Mouse (Mus musculus) midbrain, embryonic 11.5 days (tissue): ENCODE data around the gene Srsf12. TPM values are rescaled to one million over a fixed set of nuclear protein-coding genes. Genes with fewer than 3 reads are reported as not detected.

ENCODE experiments used
- ATAC-seq: fragments of 200-750 bp; cut with Nextera tagmentation; 2 replicates; pipeline ENCODE4 v1.8.0; 2017; ENCODE audit warnings: moderate TSS enrichment, moderate library complexity; ENCODE audit not compliant: low FRiP score
- DNase-seq: peaks from one replicate; pipeline ENCODE4 v3.0.0; 2015; ENCODE audit warnings: low spot score; ENCODE audit errors: missing footprints
- H3K27ac ChIP-seq: fragments of 300-500 bp; sonication (generic); 2 replicates; pipeline ENCODE4 v1.5.1; 2014; ENCODE audit warnings: low read depth, low read length
- H3K27me3 ChIP-seq: fragments of 300-500 bp; sonication (generic); 2 replicates; pipeline ENCODE4 v1.6.1; 2014; ENCODE audit warnings: mild to moderate bottlenecking, low read length, moderate library complexity, mixed read lengths; ENCODE audit not compliant: control insufficient read depth, insufficient read depth
- H3K36me3 ChIP-seq: fragments of 300-500 bp; sonication (generic); 2 replicates; pipeline ENCODE4 v1.6.1; 2014; ENCODE audit warnings: mild to moderate bottlenecking, low read length, moderate library complexity, mixed read lengths; ENCODE audit not compliant: control insufficient read depth, insufficient read depth
- H3K4me1 ChIP-seq: fragments of 300-500 bp; sonication (generic); 2 replicates; pipeline ENCODE4 v1.6.1; 2014; ENCODE audit warnings: low read length; ENCODE audit not compliant: control insufficient read depth, insufficient read depth
- H3K4me2 ChIP-seq: fragments of 300-500 bp; sonication (generic); 2 replicates; pipeline ENCODE4 v1.6.1; 2014; ENCODE audit warnings: mild to moderate bottlenecking, moderate library complexity
- H3K4me3 ChIP-seq: fragments of 300-500 bp; sonication (generic); 2 replicates; pipeline ENCODE4 v1.5.1; 2014; ENCODE audit warnings: low read depth, low read length
- H3K9ac ChIP-seq: fragments of 300-500 bp; sonication (generic); 2 replicates; pipeline ENCODE4 v1.6.1; 2014; ENCODE audit warnings: low read length
- H3K9me3 ChIP-seq: fragments of 300-500 bp; sonication (generic); 2 replicates; pipeline ENCODE4 v1.6.1; 2016; ENCODE audit warnings: low read length; ENCODE audit not compliant: control insufficient read depth
- WGBS: fragments of 180-500 bp; shearing (Covaris S2); extraction: QIAGEN DNeasy Blood & Tissue Kit; methylation state at CpG from one replicate; pipeline ENCODE4 v1.1.7; 2014; 5-methylcytosine and 5-hydroxymethylcytosine counted together
- polyA plus RNA-seq: library from polyadenylated mRNA; unstranded; fragments of >200 nt; fragmentation: Nextera tagmentation; extraction: Ambion mirVana; gene quantifications from 2 replicates; pipeline ENCODE4 v1.2.1, GENCODE M21; 2014

Gene Srsf12
- polyA plus RNA-seq, 1 experiment from 2014 or later = 9.2 TPM

DNA sequence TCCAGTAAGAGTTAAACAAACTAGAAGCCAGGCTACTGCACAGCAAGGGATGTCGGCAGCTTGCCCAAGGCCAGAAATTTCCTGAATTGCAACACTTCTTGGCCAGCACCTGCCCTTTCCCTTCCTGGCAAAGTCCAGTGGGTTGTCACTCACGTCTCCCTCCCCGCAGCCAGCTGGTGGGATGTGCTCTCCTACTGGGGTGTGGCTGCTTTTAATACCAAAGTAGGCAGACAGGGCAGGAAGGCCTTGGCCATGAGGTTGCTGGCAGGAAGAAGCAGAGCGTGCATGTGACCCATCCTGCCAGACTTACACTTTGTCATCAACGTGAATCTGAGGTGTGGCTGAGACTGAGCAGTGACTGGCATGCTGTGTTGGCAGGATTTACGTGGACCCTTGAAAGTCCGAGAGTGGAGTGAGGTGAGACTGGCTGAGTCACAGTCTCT is 52.5 kb downstream of the Srsf12 start:
- no peaks in the 10 kb centered on the region for H3K9me3 ChIP-seq
- no peaks in the 10 kb centered on the region for H3K27me3 ChIP-seq
- no peak overlapping the region for H3K27ac ChIP-seq
- H3K4me2 ChIP-seq = no peak overlapping the region
- H3K9ac ChIP-seq = no peak overlapping the region
- H3K36me3 ChIP-seq = no peaks in the 10 kb centered on the region
- WGBS = 67% methylated on average over 7 of the region's 7 CpGs
- no peak overlapping the region for H3K4me3 ChIP-seq
- H3K4me1 ChIP-seq = no peaks in the 10 kb centered on the region
- DNase-seq = no peak
- no peak for ATAC-seq

GRCm38 (mm10) chr4:33262897-33263296 is 54.1 kb downstream of the Srsf12 start:
- H3K9ac ChIP-seq = no peak overlapping the region
- no peaks in the 10 kb centered on the region for H3K27me3 ChIP-seq

GRCm38 (mm10) chr4:33264979-33265726 is 56.4 kb downstream of the Srsf12 start:
- Histone ChIP-seq H3K4me2 (no peak overlapping the region), H3K9me3 (no peaks in the 10 kb centered on the region), H3K9ac (no peak overlapping the region), H3K4me1 (no peaks in the 10 kb centered on the region), H3K4me3 (no peak overlapping the region), H3K36me3 (no peaks in the 10 kb centered on the region), H3K27ac (no peak overlapping the region), H3K27me3 (no peaks in the 10 kb centered on the region)
- DNase-seq (no peak), ATAC-seq (no peak)
- WGBS = 86% methylated on average over 11 of the region's 11 CpGs

More at GRCm38 (mm10) chr4:33262897-33263296, 54.1 kb downstream of the Srsf12 start:
- WGBS = 77% methylated on average over 1 of the region's 1 CpGs
- Histone ChIP-seq H3K9me3 (no peaks in the 10 kb centered on the region), H3K27ac (no peak overlapping the region), H3K36me3 (no peaks in the 10 kb centered on the region), H3K4me3 (no peak overlapping the region), H3K4me1 (no peaks in the 10 kb centered on the region), H3K4me2 (no peak overlapping the region)
- DNase-seq = no peak
- ATAC-seq = no peak

- Histone ChIP-seq H3K4me3 (no peak overlapping the region), H3K36me3 (no peaks in the 10 kb centered on the region), H3K4me1 (no peaks in the 10 kb centered on the region), H3K9ac (no peak overlapping the region), H3K9me3 (no peaks in the 10 kb centered on the region), H3K27me3 (no peaks in the 10 kb centered on the region), H3K27ac (no peak overlapping the region), H3K4me2 (no peak overlapping the region)
- WGBS = 83% methylated on average over 11 of the region's 11 CpGs
- ATAC-seq (no peak), DNase-seq (no peak)
These were observed 61.9 kb downstream of the Srsf12 start for GRCm38 (mm10) chr4:33270386-33271314.

DNA sequence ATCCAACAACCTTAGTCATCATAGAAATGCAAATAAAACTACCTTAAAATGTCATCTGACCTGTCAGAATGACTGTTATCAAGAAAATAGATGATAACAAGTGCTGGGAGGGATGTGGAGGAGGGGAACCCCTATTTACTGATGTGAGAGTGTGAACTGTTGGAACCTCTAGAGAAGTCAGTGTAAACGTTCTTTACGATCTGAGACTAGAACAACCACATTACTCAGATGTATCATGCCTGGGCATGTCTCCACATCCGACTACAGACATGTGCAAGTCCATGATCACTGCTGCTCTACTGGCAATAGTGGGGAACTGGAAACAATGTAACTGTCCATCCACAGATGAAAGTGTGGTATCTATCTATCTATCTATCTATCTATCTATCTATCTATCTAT is 64.6 kb downstream of the Srsf12 start:
- no peak overlapping the region for H3K4me2 ChIP-seq

DNA sequence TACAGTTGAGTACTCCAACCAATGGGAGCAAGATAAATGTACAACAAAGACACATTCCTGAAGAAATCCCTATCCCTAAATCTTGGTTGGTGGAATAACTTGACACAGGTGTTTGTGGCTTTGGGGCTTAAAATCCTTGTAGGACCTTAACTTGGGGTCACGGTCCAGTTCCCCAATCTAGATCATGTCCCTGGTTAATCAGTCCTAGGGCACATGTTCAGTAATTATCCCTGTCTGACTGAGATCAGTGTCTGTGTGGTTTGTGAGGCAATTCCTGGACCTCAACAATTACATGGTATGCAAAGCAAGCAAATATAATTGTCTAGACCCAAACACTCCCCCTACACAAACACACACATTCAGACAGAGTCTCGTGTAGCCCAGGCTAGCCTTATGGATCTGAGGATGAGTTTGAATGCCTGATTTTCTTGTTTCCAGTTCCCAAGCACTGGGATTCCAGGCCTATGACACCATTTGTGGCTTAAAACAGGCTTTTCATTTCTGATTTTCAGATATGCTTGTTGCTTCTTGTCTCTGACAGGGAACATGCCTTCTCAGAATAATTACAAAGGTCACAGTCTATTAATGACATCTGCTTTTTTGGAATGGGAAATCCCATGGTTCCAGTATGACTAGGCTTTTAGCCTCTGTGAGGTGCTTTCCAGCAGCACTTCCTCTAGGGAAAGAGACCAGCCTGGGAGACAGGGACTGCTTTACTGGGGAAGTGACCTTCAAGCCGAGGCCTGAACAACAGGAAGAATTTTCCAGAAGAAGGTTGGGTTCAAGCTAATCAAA is 73.3 kb downstream of the Srsf12 start:
- Histone ChIP-seq H3K36me3 (no peaks in the 10 kb centered on the region), H3K4me2 (no peak overlapping the region), H3K9ac (no peak overlapping the region), H3K4me1 (no peaks in the 10 kb centered on the region), H3K27me3 (no peaks in the 10 kb centered on the region), H3K9me3 (no peaks in the 10 kb centered on the region), H3K4me3 (no peak overlapping the region), H3K27ac (no peak overlapping the region)
- 85% methylated on average over 3 of the region's 3 CpGs for WGBS
- DNase-seq (no peak), ATAC-seq (no peak)

More for the DNA sequence above, 64.6 kb downstream of the Srsf12 start:
- no peak for ATAC-seq
- Histone ChIP-seq H3K27ac (no peak overlapping the region), H3K27me3 (no peaks in the 10 kb centered on the region), H3K9me3 (no peaks in the 10 kb centered on the region), H3K4me1 (no peaks in the 10 kb centered on the region), H3K36me3 (no peaks in the 10 kb centered on the region), H3K9ac (no peak overlapping the region), H3K4me3 (no peak overlapping the region)
- no peak for DNase-seq
- WGBS = 89% methylated on average over 3 of the region's 3 CpGs

Other genes with a start within 250 kb of the Srsf12 start
- 32.9 and 34.9 TPM in 2 replicates for gene Rragd, start 226.0 kb upstream of the Srsf12 start, polyA plus RNA-seq
- gene Ube2j1, start 177.6 kb upstream of the Srsf12 start, polyA plus RNA-seq = 59.6 and 62.8 TPM in 2 replicates
- 0.26 and 0.30 TPM in 2 replicates for gene Gabrr2, start 146.0 kb upstream of the Srsf12 start, polyA plus RNA-seq
- gene Gabrr1, start 76.5 kb upstream of the Srsf12 start, polyA plus RNA-seq = 0.14 TPM in 1 of 2 replicates, not detected in the other
- gene Pm20d2, start 19.3 kb upstream of the Srsf12 start, polyA plus RNA-seq = 0.80 and 1.4 TPM in 2 replicates
- gene Pnrc1, start 81.2 kb downstream of the Srsf12 start, polyA plus RNA-seq = 86.7 and 95.0 TPM in 2 replicates
- 36.6 and 45.6 TPM in 2 replicates for gene Rngtt, start 101.3 kb downstream of the Srsf12 start, polyA plus RNA-seq